Mouse (Mus musculus): ENCODE measurements around the gene Acsbg1.
"Not testable (repeated sequence)": the region's sequence is repeated elsewhere in the genome, so short reads cannot be mapped to it uniquely, and the experiment has no call there.

DNA sequence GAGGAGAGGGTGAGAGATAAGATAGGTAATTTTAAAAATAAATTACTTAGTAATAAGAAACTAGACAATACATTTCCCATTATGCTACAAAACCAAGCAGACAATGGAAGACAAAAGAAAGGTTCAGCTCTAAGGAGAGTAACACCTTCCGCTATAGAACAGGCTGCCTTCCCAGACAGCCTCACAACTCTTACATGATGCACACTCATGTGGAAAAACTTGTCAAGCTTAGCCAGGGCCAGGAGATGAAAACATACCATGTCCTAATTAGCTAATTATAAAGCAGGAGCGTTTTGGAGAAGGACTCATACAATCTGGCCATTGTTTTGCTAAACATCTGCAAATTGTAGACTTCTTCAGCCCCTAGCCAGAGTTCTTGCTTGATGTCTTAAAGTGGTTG lies 29.0 kb upstream of the Acsbg1 start:
- TF ChIP-seq ZC3H11A (IDR thresholded peaks at IDR 0.05; ENCODE audit: borderline replicate concordance, low read depth, low read length); ZNF384 (IDR thresholded peaks at IDR 0.05; ENCODE audit: low read depth, low read length); MAFK (IDR thresholded peaks at IDR 0.05; ENCODE audit: insufficient read depth, low read depth, low read length); HCFC1 (IDR thresholded peaks at IDR 0.05; ENCODE audit: borderline replicate concordance, insufficient read depth, low read length); CHD2 (IDR thresholded peaks at IDR 0.05; ENCODE audit: low read depth, low read length): not testable (repeated sequence)

All from ES-E14 (cell line).